Mouse (Mus musculus) erythroblast, embryonic 14.5 days (primary cell): Measurements from ENCODE around the gene Pdzd7. TPM values are rescaled to one million over a fixed set of nuclear protein-coding genes. Genes with fewer than 3 reads are reported as not detected.

Source experiments
- H3K27me3 ChIP-seq: 2 replicates; pipeline ENCODE4 v1.6.1; 2012; ENCODE audit warnings: inconsistent platforms; ENCODE audit not compliant: control insufficient read depth
- H3K36me3 ChIP-seq: 2 replicates; pipeline ENCODE4 v1.6.1; 2012; ENCODE audit warnings: mild to moderate bottlenecking, inconsistent platforms; ENCODE audit not compliant: control insufficient read depth
- H3K4me1 ChIP-seq: 2 replicates; pipeline ENCODE4 v1.6.1; 2012; ENCODE audit warnings: inconsistent platforms; ENCODE audit not compliant: control insufficient read depth
- H3K4me3 ChIP-seq: replicated peaks from 2 replicates; pipeline ENCODE3; 2012; ENCODE audit warnings: moderate library complexity, mild to moderate bottlenecking, inconsistent platforms
- H3K9me3 ChIP-seq: 2 replicates; pipeline ENCODE4 v1.6.1; 2012; ENCODE audit warnings: low read length, inconsistent platforms, mixed read lengths; ENCODE audit not compliant: control insufficient read depth
- GATA1 ChIP-seq: IDR thresholded peaks from 2 replicates; pipeline ENCODE4 v1.6.1; 2012; ENCODE audit warnings: low read length, inconsistent platforms, mixed read lengths
- TAL1 ChIP-seq: IDR thresholded peaks from 3 replicates; pipeline ENCODE4 v1.6.1; 2012; ENCODE audit warnings: low read length, inconsistent platforms, mixed read lengths
- polyA plus RNA-seq: library from polyadenylated mRNA; stranded (reverse); fragments of >175 nt; gene quantifications from 2 replicates; pipeline ENCODE4 v1.2.3, GENCODE M21; 2012

Pdzd7 gene
- polyA plus RNA-seq, 1 experiment: not detected

- TF ChIP-seq GATA1 (no peak), TAL1 (no peak)
- Histone ChIP-seq H3K4me1 (peaks cover 2% of the 10 kb centered on the region; the same call in 1 of the 2 replicates), H3K27me3 (peaks cover 38% of the 10 kb centered on the region), H3K36me3 (no peaks in the 10 kb centered on the region), H3K9me3 (no peaks in the 10 kb centered on the region), H3K4me3 (no peak overlapping the region)
Measured at GRCm38 (mm10) chr19:45036867-45037266, 8.7 kb downstream of the Pdzd7 start.

GRCm38 (mm10) chr19:45032570-45033332 lies 12.8 kb downstream of the Pdzd7 start:
- Histone ChIP-seq H3K4me1 (peaks cover 10% of the 10 kb centered on the region), H3K4me3 (no peak overlapping the region), H3K36me3 (no peaks in the 10 kb centered on the region; the same call in 1 of the 2 replicates), H3K27me3 (peaks cover 6% of the 10 kb centered on the region; the same call in 1 of the 2 replicates), H3K9me3 (no peaks in the 10 kb centered on the region)
- TF ChIP-seq GATA1 (no peak), TAL1 (no peak)

GRCm38 (mm10) chr19:45031780-45032179 lies 13.7 kb downstream of the Pdzd7 start:
- Histone ChIP-seq H3K27me3 (peaks cover 6% of the 10 kb centered on the region; the same call in 1 of the 2 replicates), H3K4me3 (no peak overlapping the region), H3K36me3 (peaks cover 3% of the 10 kb centered on the region)

GRCm38 (mm10) chr19:45030746-45031693 lies 14.5 kb downstream of the Pdzd7 start:
- Histone ChIP-seq H3K36me3 (peaks cover 10% of the 10 kb centered on the region), H3K4me1 (peaks cover 8% of the 10 kb centered on the region), H3K4me3 (no peak overlapping the region), H3K9me3 (no peaks in the 10 kb centered on the region), H3K27me3 (peaks cover 6% of the 10 kb centered on the region; the same call in 1 of the 2 replicates)
- TF ChIP-seq TAL1: no peak
- no peak for TF ChIP-seq GATA1

More at GRCm38 (mm10) chr19:45031780-45032179, 13.7 kb downstream of the Pdzd7 start:
- TF ChIP-seq TAL1 (no peak), GATA1 (no peak)
- Histone ChIP-seq H3K9me3 (no peaks in the 10 kb centered on the region), H3K4me1 (peaks cover 8% of the 10 kb centered on the region)

- Histone ChIP-seq H3K36me3 (peaks cover 15% of the 10 kb centered on the region), H3K9me3 (no peaks in the 10 kb centered on the region), H3K4me1 (peaks cover 8% of the 10 kb centered on the region), H3K4me3 (no peak overlapping the region), H3K27me3 (no peaks in the 10 kb centered on the region)
- TF ChIP-seq TAL1: no peak
- no peak for TF ChIP-seq GATA1
Measured at GRCm38 (mm10) chr19:45030111-45030510, 15.4 kb downstream of the Pdzd7 start.

GRCm38 (mm10) chr19:45029571-45029970 lies 15.9 kb downstream of the Pdzd7 start:
- Histone ChIP-seq H3K9me3 (no peaks in the 10 kb centered on the region), H3K4me1 (peaks cover 8% of the 10 kb centered on the region), H3K36me3 (peaks cover 19% of the 10 kb centered on the region), H3K27me3 (no peaks in the 10 kb centered on the region), H3K4me3 (no peak overlapping the region)
- no peak for TF ChIP-seq TAL1
- no peak for TF ChIP-seq GATA1

- Histone ChIP-seq H3K9me3 (no peaks in the 10 kb centered on the region), H3K4me1 (peaks cover 8% of the 10 kb centered on the region), H3K36me3 (peaks cover 22% of the 10 kb centered on the region), H3K4me3 (no peak overlapping the region), H3K27me3 (no peaks in the 10 kb centered on the region)
- TF ChIP-seq GATA1 (no peak), TAL1 (no peak)
Measured at GRCm38 (mm10) chr19:45028746-45029145, 16.8 kb downstream of the Pdzd7 start.

- H3K36me3 ChIP-seq: peaks cover 24% of the 10 kb centered on the region
- H3K27me3 ChIP-seq: no peaks in the 10 kb centered on the region
- TF ChIP-seq GATA1: no peak
- TF ChIP-seq TAL1: no peak
- H3K4me3 ChIP-seq: no peak overlapping the region
- peaks cover 8% of the 10 kb centered on the region for H3K4me1 ChIP-seq
- H3K9me3 ChIP-seq: no peaks in the 10 kb centered on the region
Measured at GRCm38 (mm10) chr19:45027848-45028247, 17.7 kb downstream of the Pdzd7 start.

- H3K4me1 ChIP-seq: peaks cover 8% of the 10 kb centered on the region
- H3K9me3 ChIP-seq: no peaks in the 10 kb centered on the region
- H3K4me3 ChIP-seq: no peak overlapping the region
- TF ChIP-seq TAL1 (no peak), GATA1 (no peak)
- peaks cover 24% of the 10 kb centered on the region for H3K36me3 ChIP-seq
- no peaks in the 10 kb centered on the region for H3K27me3 ChIP-seq
Measured at GRCm38 (mm10) chr19:45026958-45027670, 18.4 kb downstream of the Pdzd7 start.
